Mouse (Mus musculus): ENCODE results near the gene Hcls1.

DNA sequence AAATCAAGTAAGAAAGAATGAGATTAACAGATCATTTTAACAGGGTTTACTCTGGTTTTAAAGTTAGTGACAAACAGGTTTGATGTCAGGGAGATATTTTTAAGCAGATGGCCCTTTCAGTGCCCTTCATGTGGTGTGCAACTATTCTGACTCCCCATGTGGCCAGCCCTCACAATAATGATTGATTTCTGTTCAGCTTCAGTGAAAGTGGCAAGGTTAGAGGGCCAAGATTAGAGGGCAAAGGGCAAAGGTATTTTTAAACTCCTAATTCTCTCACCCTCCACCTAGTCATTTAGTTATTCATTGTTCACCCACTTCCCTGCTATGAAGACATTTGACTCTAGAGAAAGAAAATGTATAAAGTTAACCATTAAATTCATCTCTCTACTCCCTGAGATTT lies 53.3 kb downstream of the Hcls1 start:
- TF ChIP-seq CTCF (IDR thresholded peaks at IDR 0.05; ENCODE audit: borderline replicate concordance, insufficient read depth, low read depth, low read length) (no peak), POLR2A (IDR thresholded peaks at IDR 0.05; ENCODE audit: borderline replicate concordance, insufficient read depth, low read length) (no peak)
